Mouse (Mus musculus): ENCODE results near the gene C1qtnf1.
A peak's percentile ranks its signal among the peaks of the same experiment; 100 is the strongest.

The C1qtnf1 gene

DNA sequence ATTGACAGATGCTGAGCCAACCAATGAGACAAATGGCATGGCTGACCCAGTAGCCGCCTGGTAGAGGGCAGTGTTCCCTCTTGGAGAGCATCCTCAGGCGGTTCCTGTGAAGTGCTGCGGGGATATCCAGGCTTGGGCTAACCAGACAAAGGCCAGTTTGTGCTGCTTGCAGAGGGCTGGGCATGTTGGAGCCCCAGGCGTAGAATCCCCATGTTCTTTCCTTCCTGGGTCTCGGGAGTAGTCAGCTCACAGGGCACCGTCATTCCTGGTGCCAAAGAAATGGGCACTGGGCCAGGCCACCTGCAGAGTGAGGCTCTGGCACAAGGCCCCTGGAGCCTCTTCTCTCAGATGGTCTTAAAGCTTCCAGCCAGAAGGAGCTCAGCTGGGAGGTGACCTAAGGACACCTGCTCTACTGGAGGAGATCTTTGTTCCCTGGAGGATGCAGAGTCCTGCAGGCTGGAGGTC, 8.5 kb downstream of the C1qtnf1 start:
- no peak for DNase-seq (ENCODE audit: low spot score)

DNA sequence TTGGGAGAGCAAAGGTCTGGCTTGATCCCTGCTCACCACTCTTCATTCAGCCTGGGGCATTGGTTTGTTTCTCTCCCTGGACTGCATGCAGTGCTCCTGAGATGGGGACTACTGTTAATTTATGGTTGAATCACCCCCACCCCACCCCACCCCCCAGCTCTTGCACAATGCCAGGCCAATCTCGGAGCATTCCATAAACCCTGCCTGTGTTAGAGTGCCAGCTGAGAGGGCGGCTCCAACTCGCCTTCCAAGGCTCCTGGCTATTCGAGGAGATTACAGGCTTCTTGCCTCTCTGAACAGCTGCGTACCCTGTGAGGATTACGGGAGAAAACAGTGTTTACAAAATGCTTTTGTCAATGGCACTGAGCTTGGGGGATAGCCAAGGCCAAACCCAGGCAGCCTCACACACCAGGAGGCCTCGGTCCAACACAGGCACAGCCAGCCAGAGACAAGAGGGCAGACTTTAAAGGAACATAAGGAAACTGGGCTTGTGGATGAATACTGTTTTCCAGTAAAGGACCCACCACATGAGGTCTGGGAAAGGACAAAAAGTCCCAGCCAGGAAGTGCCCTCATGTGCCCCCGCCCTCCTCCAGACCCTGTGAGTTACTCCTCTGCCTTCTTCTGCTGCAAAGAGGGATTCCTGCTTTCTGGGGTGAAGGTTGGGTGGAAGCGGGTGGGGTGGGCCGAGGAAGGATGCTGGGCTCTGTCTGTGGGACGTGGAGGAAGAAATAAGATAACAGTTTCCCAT, 10.8 kb downstream of the C1qtnf1 start:
- no peak for DNase-seq (ENCODE audit: low spot score)

DNA sequence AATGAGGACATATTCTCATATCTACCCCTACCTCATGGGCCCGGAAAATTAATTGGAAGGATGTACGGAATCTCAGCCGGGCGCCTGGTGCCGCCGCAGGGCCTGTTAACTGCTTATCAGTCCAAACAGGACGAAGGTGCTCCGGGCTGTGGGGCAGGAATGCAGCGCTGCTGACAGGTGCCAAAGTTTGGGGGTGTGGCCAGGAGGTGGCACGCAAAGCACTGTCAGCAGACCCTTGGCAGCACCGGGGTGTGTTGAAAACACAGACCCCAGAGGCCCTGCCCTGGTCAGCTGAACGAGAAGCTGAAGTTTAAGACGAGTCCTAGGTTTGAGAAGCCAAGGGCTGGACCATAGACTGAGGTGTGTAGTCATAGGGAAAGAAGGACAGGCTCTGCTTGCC, 14.7 kb downstream of the C1qtnf1 start:
- no peak for DNase-seq (ENCODE audit: low spot score)

DNA sequence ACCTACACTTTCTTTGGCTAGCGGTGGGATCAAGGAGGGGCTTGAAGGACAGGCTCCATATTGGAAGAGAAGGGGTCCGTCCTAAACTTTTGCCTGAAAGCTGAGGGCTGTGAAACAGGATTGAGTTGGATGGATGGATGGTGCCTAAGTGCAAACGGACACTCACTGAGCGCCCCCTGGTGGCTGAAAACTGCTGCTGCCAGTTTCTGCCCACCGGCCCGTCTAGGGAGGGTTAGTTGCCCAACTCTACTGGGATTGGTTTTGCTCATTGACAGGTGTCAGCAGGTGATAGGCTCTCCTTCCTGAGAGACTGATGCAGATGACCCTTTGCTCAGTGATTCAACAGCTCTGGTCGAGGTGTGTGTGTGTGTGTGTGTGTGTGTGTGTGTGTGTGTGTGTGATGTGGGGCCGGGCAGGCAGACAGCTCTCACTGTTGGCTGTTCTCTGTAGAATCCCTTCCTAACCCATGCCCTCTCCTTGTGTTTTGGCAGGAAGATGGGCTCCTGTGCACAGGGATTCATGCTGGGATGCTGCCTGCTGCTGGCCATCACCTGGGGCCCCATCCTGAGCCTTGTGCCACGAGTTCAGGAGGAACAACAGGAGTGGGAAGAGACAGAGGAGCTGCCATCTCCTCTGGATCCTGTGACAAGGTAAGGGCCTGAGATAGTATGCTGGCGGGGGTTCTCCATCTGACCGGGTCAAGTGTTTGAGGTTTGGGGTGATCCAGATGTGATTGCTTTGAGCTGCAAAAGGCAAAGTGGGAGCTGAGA, 15.4 kb downstream of the C1qtnf1 start:
- no peak for DNase-seq (ENCODE audit: low spot score)

DNA sequence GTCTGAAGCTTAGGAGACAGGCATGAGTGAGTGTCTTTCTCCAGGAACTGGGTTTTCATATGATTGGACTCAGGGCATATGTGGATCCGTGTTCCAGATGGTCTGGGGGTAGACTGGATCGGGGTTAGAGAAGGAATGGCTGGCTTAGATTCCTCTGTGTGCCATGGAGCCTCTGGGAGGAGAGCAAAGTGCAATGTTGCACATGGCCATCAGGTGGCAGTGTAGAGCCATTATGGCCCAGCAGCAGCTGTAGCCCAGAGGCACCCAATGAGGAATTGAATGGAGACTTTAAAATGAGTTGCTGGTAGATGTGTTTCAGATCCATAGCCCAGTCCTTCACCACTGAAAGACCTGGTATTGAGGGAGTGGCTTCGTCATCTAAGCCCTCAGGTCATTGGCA, 17.8 kb downstream of the C1qtnf1 start:
- peak; percentile 63 for DNase-seq (ENCODE audit: low spot score)

DNA sequence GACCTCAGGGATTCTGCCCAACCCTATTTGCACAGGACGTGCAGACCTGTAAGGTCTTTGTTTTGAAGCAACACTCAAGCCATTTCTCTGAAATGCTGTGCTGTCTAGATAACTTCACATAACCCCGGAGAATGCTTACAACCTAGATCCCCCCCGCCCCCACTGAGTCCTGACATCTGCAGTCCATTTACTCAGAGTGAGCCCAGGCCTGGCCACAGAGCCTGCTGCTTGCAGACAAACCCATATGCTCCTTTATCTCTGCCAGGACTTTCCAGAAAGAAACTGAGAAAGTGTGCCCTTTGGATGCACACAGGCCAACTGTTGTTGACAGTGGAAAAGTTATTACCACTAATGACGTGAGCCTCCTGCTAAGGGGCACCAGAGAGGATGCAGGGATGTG, 19.3 kb downstream of the C1qtnf1 start:
- no peak for DNase-seq (ENCODE audit: low spot score)

DNA sequence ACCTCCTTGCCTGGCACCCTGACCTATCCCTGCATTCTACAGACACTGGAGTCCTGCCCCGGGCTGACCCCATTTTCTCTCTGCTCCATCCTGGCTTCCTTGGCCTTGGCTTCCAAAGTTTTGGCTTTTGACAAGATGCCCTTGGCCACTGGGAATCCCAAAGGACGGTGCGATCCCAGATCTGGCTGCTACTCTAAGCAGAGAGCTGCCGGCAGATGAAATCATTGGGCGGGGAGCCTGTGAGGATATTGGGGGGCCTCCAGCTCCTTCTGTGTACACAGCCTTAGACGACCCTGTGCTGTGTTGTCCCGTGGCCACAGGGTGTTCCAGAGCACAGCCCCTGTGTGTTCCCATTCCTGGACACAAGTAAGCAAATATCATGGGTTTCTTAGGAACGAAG, 20.4 kb downstream of the C1qtnf1 start:
- no peak for DNase-seq (ENCODE audit: low spot score)

DNA sequence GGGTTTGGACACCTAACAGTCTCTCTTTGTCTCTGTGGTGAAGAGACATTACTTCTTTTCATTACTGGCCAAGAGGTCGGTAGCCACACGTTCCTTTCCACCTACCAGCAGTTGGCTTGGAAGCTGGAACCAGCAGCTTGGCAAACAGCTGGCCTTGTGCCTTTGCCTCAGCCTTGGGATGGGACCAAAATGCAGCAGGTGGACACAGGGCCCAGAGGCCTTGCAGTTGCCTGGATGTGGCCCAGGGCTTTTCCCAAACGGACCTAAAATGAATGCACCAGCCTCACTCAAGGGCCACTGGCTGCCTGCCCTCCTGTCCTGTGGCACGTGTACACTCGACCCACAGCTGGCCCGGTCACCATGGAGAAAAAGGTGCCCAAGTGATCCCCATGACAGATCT, 23.2 kb downstream of the C1qtnf1 start:
- DNase-seq (ENCODE audit: low spot score) = no peak

DNA sequence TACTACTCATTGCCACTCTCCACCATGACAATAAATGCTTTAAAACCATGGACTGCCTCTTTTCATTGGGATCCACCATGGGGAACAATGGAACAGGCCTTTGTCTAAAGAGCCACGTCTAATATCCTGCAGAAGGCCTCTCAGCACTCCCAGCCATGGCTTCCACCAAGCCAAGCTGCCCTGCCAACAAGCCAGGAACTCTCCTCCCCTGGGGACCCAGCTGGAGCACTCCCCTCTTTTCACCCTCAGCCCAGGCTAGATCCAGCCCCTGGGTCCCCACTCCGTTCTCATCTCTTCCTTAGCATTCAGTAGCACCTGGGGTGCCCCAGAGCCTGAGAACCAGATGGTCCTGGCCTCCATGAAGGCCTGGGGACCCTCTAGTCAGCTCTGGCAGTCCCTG, 25.0 kb downstream of the C1qtnf1 start:
- no peak for DNase-seq (ENCODE audit: low spot score)

DNA sequence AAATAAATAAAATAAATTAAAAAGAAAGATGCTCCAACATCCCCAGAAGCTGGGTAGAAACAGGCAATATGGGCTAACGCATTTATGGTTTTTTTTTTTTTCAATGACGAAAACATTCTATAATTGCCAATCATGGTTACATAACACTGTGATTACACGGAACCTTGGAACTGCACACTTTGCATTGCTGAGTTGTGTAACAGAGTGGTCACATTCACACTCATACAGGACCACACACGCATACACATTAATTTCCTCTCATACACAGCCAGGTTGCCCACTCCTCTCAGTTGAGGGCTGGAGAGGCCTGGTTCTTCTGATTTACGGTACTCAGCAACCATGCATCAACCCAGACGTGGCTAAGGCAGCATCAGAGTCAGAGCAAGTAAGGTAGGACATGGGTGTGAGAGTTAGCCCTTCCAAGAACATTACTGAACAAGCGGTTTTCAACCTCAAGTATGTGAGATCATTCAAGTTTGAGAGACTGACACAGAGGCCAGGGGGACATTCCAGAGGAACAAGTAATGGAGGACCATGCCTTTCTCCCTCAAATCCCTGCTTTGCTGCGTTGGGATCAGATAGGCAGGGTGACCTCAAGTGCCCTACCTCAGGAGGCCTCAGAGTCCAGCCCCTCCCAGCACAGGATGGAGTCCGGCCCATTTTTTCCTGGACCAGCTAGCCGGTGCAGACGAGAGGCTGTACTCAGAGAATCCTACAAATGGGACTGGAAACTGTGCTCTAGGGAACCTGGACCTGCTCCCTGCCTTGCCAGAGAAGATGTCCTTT, 26.1 kb downstream of the C1qtnf1 start:
- no peak for DNase-seq (ENCODE audit: low spot score)

DNA sequence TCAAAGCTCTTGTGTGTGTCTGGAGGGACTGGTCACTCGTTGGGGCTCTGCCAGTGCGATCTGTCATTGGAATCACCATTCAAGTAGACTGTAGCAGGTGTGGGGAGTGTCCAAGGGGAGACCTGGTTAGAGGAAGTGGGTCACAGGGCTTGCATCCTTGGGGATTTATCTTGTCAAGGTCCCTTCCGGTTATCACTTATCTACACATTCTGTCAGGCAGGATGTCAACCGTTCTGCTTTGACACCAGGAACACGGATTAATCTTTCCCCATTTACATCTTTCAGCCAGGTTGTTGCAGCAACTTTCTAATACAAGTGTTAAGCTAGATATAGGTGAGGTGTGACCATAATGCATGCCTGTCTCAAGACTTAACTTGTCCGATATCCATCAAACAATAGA, 27.8 kb downstream of the C1qtnf1 start:
- no peak for DNase-seq (ENCODE audit: low spot score)

DNA sequence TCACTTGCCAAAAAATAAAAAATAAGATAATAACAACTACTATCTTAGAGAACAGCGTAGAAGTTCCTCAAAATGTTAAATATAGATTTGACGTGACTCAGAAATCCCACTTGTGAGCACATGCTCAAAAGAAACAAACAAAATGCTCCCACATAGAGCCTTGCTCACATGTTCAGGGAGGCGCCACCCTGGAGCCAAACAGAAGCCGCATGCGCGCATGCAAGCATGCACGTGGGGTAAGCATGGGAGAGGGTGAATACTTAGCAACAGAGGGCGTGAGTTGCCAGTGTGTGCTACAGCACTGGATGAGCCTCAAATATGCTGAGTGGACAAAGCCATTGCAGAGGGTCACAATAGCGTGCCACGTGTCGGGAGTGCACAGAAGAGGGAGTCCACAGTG, 28.9 kb downstream of the C1qtnf1 start:
- peak; percentile 48 for DNase-seq (ENCODE audit: low spot score)

DNA sequence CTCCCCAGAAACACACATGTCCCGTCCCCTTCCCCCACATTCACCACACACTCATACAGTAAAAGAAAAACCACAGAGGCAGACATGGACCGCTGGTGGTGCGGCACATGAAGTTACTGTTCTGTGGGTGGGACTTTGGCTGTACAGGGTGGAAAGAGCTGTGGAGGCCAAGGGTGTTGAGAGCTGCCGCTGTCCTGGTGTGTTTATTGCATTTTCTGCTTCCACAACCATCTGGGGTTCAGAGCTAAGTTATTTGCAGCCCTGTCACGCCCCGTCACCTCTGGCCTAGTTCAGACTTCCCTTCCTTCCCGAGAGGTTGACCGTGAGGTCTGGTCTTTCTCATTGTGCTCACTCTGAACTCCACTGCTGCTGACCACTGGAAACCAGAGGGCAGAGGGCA, 31.0 kb downstream of the C1qtnf1 start:
- DNase-seq (ENCODE audit: low spot score) = no peak

DNA sequence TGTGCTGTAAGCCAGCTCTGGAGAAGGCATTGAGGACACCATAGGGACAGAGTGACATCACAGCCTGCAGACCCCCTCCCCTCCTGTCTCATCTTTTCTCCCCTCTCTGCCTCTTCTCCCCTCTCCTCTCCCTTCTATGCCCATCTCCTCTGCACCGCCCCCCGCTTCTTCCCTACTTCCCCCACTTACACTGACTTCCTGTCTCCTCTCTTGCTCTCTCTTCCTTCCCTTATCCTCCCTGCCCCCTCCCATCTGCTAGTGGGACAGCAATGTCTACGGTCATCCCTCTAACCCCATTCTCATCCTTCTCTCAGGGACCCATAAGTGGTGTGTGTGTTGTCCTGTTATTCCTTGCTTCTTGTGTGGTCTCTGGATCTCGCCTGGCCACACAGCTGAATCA, 31.5 kb downstream of the C1qtnf1 start:
- DNase-seq (ENCODE audit: low spot score) = no peak

DNA sequence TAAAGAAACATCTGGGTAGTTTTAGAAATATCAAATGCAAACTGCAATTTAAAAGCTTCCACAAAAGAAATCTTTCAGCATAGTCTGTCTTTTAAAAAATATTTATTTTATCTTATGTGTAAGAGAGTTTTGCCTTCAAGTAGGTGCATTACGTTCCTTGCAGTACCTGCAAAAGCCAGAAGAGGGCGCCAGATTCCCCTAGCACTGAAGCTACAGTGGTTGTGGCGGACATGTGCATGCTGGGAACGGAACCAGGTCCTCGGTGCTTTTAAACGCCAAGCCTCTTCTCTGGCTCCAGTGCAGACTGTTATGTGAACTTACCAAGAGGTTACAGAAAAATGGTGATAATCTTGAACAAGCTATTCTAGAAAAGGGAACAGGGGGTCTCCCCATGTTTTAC, 32.3 kb downstream of the C1qtnf1 start:
- no peak for DNase-seq (ENCODE audit: low spot score)

DNA sequence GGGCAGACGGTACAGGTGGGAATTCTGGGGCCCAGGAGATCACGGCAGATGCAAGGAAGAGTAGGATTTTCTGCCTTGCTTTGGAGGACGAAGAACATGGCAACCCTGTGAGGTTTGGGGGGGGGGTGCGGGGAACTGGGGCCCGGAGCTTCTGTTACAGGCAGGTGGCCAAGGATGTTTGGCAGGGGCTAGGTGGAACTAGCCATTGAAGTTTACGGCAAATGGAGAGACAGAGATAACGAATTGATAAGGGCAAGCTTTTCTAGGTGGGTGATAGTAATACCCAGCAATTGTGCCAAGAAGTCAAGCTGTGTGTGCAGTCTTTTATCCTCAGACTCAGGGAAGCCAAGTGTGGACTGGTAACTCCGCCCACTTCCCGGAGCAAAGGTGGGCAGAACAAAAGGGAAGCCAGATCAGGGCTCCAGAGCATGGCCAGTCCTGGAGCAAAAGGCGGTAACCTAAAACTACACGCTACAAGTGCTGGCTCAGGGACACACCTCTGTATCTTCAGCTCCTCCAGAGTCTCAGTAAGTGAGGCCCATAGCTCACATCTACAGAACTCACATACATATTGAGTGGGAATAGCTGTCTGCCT, 39.5 kb downstream of the C1qtnf1 start:
- no peak for DNase-seq (ENCODE audit: low spot score)

DNA sequence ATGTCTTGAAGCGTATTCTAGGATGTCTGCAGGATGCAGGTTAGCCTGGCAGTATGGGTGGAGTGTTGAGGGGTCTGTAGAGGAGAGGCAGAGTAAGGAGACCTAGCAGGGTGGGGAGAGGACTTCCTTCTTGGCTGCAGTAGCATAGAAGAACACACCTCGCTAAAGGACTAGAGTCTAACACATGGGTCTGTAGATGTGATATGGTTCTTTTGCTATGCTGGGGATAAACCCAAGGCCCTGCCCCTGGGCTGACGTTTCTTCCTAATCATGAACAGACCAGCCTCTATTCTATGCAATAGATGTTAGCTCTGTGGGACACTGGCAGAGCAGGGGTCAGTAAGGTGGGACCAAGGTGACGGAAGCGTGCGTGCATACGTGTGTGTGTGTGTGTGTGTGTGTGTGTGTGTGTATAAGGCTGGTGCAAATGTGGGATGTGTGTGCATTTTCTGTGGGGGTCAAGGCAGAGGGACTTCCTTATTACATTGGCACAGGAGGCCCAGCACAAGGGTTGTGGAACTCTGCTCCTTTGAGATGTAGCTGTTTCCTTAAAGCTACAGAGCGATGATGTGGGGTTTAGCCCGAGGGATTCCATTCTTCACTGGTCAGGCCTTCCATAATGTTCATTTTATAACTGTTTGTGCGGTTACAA, 41.6 kb downstream of the C1qtnf1 start:
- DNase-seq (ENCODE audit: low spot score) = no peak

DNA sequence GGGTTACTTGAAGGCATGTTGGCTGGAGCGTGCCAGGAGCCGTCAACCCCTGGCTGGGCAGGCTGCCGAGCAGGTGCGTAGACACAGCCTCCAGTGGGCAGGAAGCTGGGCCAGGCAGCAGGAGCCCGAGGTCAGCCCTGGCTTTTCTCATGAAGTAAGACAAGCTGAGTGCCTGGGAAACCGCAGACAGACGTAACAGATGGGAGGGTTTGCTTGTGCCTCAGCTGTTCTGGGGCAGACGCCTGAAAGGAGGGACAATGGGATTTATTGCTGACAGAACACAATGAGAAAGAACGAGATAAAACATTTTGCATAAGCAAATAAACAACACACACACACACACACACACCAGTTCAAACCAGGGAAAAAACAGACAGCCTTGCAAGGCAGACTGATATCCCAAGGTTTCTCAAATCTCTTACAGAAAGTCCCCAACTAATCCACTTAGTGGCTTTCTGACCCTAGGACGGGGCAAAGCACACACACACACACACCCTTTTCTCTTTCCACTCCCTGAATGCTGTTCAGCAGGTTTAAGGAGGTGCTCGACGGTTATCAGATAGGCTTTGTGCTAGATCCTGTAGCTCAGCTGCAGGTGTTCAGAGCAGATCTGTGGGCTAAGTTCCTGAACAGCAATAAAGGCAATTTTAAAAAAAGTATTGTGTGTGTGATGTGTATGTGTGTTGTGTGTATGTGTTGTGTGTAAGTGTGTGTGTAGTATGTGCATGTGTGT, 42.4 kb downstream of the C1qtnf1 start:
- DNase-seq (ENCODE audit: low spot score) = no peak

DNA sequence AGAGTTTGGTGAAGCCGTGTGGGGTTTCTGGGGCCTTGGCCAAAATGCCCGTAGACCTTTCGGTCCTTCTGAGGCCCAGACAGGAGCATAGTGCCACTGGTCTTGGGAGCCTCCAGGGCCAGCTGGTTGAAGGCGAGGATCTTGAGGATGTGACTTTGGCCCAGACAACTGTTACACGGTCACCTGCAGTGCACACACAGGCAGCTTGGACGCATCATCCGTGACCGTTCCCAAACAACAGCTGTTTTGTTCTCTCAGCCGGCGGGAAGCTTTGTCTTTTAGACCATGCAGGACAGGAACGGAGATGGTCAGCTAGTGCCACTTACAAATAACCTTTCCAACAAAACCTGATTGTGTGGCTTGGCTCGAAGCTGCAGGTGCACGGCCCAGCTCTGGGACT, 43.7 kb downstream of the C1qtnf1 start:
- no peak for DNase-seq (ENCODE audit: low spot score)

DNA sequence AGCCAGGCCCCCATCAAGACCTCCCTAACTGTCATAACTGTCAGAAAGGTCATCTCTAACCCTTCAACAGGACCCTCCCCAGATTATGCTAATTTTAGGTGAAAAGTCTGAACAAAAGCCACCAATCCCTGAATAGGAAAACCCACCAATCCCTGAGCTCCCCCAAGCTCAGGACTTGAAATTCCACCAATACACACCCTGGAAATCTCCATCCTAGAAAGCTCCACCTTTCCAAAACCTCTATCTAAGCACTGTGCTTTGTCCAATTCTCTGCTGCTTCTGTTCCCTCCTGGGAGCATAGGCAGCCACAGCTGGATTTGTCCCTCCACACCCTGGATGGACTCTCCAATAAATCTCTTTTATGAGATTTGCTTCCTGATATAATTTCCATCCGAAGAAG, 45.2 kb downstream of the C1qtnf1 start:
- DNase-seq (ENCODE audit: low spot score) = no peak

DNA sequence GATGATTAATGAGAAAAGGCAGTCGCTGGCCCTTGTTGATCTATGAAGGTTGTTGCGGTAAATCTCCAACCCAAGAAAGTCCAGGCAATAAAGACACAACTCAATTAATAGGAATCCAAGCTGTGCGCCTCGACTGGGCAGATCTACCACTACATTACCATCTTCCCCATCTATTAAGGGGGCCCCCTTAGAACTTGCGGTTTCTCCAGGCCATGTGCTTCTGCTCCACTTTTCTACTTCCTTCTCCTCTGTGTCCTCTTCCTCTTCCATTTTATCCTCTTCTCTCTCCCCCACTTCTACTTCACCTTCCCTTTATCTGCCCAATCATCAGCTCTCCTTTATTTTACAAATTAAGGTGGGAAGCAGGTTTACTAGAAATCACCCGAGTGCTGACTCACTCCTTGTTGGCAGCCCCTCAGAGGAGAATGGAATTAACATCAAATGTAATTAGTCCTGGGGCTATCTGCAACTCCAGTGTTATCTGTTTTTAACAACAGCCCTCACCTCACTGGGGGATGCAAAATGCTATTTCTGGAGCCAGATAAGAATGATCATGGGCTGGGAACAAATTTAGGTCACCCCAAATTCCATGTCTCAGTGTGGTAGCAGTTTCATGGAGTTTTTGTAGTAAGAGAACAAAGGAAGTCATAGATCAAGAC, 46.0 kb downstream of the C1qtnf1 start:
- DNase-seq (ENCODE audit: low spot score) = no peak
